Mouse (Mus musculus): Measurements from ENCODE around the gene Adam23. TPM values are rescaled to one million over a fixed set of nuclear protein-coding genes. Genes with fewer than 3 reads are reported as not detected.

Adam23 gene
- polyA plus RNA-seq, 1 experiment from 2014 or later = 3.5 TPM

DNA sequence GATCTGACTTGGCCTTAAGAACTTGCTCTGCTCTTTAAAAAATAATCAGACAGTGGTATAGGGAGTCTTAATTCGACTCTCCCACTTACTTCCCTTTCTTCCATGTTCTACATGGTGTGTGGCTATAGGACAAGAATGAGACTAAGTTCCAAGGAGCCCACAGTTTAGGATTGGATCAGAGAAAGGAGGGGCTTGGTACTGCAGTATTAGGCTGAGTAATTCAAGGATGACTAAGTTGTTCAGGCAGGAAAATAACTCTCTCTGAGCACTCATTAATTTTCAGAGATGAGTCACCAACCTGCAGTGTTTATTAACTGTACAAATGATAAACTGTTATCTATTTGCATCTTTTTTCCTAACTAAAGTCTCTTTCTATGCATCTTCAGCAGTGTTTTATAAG lies 45.3 kb downstream of the Adam23 start:
- Histone ChIP-seq H3K27ac (ENCODE audit: low read length) (no peak overlapping the region), H3K9me3 (ENCODE audit: low read length) (no peaks in the 10 kb centered on the region), H3K4me2 (replicated peaks; ENCODE audit: low read depth, low read length) (no peak overlapping the region), H3K27me3 (replicated peaks; ENCODE audit: insufficient read depth, low read length) (no peaks in the 10 kb centered on the region), H3K4me3 (ENCODE audit: low read depth, low read length) (no peak overlapping the region), H3K9ac (replicated peaks; ENCODE audit: low read depth) (no peak overlapping the region), H3K4me1 (ENCODE audit: insufficient read depth, low read depth, low read length) (no peaks in the 10 kb centered on the region), H3K36me3 (ENCODE audit: insufficient read depth, low read length) (no peaks in the 10 kb centered on the region)
- ATAC-seq = no peak
- TF ChIP-seq CTCF (IDR thresholded peaks at IDR 0.05) (no peak), EP300 (IDR thresholded peaks at IDR 0.05) (no peak)
- 39% methylated on average over 1 of the region's 1 CpGs for WGBS
- DNase-seq (ENCODE audit: low spot score) = no peak

DNA sequence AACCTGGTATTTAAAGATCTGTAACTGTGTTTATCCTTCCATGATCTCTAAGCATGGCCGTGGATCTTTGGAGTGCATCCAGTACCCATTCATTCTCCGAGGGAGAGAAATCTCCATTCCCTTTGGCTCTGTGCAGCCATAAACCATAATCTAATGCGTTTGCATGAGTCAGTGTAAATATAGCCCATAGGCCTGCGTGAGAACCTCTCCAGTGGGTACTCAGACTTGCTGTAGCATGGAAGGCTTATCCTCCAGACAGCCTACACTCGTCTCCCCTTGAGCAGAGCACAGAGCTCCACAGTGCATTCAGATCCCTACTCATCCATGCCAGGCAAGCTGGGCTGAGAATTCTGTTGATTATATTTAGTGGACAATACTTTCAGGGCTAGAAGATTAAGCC lies 47.6 kb downstream of the Adam23 start:
- Histone ChIP-seq H3K4me1 (ENCODE audit: insufficient read depth, low read depth, low read length) (no peaks in the 10 kb centered on the region), H3K27me3 (replicated peaks; ENCODE audit: insufficient read depth, low read length) (no peaks in the 10 kb centered on the region), H3K9me3 (ENCODE audit: low read length) (no peaks in the 10 kb centered on the region), H3K4me3 (ENCODE audit: low read depth, low read length) (no peak overlapping the region), H3K4me2 (replicated peaks; ENCODE audit: low read depth, low read length) (no peak overlapping the region), H3K9ac (replicated peaks; ENCODE audit: low read depth) (no peak overlapping the region), H3K36me3 (ENCODE audit: insufficient read depth, low read length) (no peaks in the 10 kb centered on the region), H3K27ac (ENCODE audit: low read length) (no peak overlapping the region)
- no peak for ATAC-seq
- no peak for TF ChIP-seq CTCF (IDR thresholded peaks at IDR 0.05)
- TF ChIP-seq EP300 (IDR thresholded peaks at IDR 0.05) = no peak
- DNase-seq (ENCODE audit: low spot score) = no peak
- WGBS = 48% methylated on average over 5 of the region's 5 CpGs

DNA sequence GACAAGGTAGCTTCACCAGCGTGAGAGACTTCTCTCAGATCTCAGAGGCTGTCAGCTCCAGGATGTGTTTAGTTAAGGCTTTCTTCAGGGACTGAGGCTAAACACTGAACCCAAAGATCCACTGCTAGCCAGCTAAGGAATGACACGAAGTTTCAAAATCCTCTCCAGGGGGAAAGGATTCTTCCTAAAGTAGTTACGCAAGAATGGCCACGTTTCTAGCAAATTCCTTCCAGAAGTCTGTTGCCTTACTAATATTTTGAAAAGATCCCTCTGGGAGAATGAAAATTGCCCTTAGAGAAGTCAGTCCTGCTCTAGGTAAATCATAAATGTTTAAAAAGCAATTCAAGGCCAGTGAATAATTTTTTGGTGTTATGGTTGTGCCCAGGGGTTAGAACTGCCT lies 61.7 kb downstream of the Adam23 start:
- Histone ChIP-seq H3K27me3 (replicated peaks; ENCODE audit: insufficient read depth, low read length) (no peaks in the 10 kb centered on the region), H3K4me3 (ENCODE audit: low read depth, low read length) (no peak overlapping the region), H3K9ac (replicated peaks; ENCODE audit: low read depth) (no peak overlapping the region), H3K9me3 (ENCODE audit: low read length) (no peaks in the 10 kb centered on the region), H3K36me3 (ENCODE audit: insufficient read depth, low read length) (no peaks in the 10 kb centered on the region), H3K4me2 (replicated peaks; ENCODE audit: low read depth, low read length) (no peak overlapping the region), H3K27ac (ENCODE audit: low read length) (no peak overlapping the region), H3K4me1 (ENCODE audit: insufficient read depth, low read depth, low read length) (no peaks in the 10 kb centered on the region)
- DNase-seq (ENCODE audit: low spot score) (peak; percentile 10), ATAC-seq (no peak)
- 50% methylated on average over 4 of the region's 4 CpGs for WGBS
- TF ChIP-seq CTCF (IDR thresholded peaks at IDR 0.05) (no peak), EP300 (IDR thresholded peaks at IDR 0.05) (no peak)

DNA sequence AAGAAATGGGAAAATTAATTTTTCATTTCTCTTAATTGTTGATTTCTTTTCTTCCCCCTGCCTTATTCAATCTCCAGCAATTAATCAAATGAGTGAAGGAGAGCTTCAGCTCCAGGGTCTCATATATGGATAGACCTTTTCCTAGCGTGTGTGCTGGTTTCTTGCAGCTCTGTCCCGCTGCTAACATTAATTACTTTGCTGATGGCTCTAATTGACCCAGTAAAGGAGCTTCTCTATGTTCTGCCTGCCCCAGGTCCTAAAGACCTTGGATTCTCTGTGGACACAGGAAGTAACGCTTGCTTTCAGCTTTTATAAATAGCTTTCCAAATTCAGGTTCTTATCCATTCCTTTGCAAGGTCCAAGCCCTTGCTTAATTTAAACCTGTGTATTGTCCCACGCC lies 63.1 kb downstream of the Adam23 start:
- DNase-seq (ENCODE audit: low spot score) (no peak), ATAC-seq (no peak)
- no peaks in the 10 kb centered on the region for H3K36me3 ChIP-seq (ENCODE audit: insufficient read depth, low read length)
- no peak for TF ChIP-seq CTCF (IDR thresholded peaks at IDR 0.05)
- no peak for TF ChIP-seq EP300 (IDR thresholded peaks at IDR 0.05)
- no peak overlapping the region for H3K4me3 ChIP-seq (ENCODE audit: low read depth, low read length)
- no peaks in the 10 kb centered on the region for H3K4me1 ChIP-seq (ENCODE audit: insufficient read depth, low read depth, low read length)
- H3K9ac ChIP-seq (replicated peaks; ENCODE audit: low read depth) = no peak overlapping the region
- no peak overlapping the region for H3K27ac ChIP-seq (ENCODE audit: low read length)
- H3K9me3 ChIP-seq (ENCODE audit: low read length) = no peaks in the 10 kb centered on the region
- no peaks in the 10 kb centered on the region for H3K27me3 ChIP-seq (replicated peaks; ENCODE audit: insufficient read depth, low read length)
- H3K4me2 ChIP-seq (replicated peaks; ENCODE audit: low read depth, low read length) = no peak overlapping the region
- WGBS = 50% methylated on average over 4 of the region's 4 CpGs

DNA sequence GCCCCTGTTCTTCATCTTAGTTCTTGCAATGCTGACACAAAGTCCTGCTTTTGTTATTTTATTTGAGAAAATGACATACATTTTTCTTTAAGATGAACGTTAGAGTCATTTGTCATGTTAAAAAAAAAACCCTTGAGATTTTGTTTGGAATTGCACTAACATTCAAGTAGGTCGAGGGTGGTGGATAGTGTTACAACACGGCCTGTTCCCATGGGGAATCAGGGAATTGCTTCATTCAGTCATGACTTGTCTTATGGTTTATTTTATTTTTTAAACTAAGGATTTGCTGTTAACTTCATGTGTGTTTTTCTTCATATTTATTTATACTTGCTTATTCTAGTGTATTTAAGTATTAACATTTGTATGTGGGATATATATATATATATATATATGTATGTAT lies 65.7 kb downstream of the Adam23 start:
- H3K36me3 ChIP-seq (ENCODE audit: insufficient read depth, low read length) = no peaks in the 10 kb centered on the region
- ATAC-seq = no peak
- H3K27me3 ChIP-seq (replicated peaks; ENCODE audit: insufficient read depth, low read length) = no peaks in the 10 kb centered on the region
- no peaks in the 10 kb centered on the region for H3K4me1 ChIP-seq (ENCODE audit: insufficient read depth, low read depth, low read length)
- no peak overlapping the region for H3K9ac ChIP-seq (replicated peaks; ENCODE audit: low read depth)
- 29% methylated on average over 3 of the region's 3 CpGs for WGBS
- no peak for DNase-seq (ENCODE audit: low spot score)
- no peak overlapping the region for H3K4me2 ChIP-seq (replicated peaks; ENCODE audit: low read depth, low read length)
- no peak overlapping the region for H3K4me3 ChIP-seq (ENCODE audit: low read depth, low read length)
- H3K27ac ChIP-seq (ENCODE audit: low read length) = no peak overlapping the region
- H3K9me3 ChIP-seq (ENCODE audit: low read length) = no peaks in the 10 kb centered on the region
- no peak for TF ChIP-seq CTCF (IDR thresholded peaks at IDR 0.05)
- no peak for TF ChIP-seq EP300 (IDR thresholded peaks at IDR 0.05)

DNA sequence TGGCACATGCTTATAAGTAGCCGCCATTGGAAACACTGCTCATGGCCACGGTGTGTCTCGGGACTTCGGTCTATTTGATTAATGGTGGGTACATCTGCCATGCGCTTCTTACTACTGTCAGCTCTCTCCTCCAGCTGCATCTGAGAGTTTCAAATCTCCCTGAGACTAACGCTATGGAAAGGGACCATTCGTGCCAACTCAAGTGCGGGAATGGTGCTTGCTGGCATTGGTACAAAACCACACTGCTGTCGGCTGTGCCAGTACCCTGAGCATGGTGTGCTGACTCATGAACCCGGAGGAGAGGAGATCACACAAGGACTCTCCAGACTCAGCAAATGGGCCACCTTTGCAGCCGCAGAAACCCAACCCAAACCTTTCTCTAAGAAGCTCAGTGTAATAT lies 72.1 kb downstream of the Adam23 start:
- H3K27me3 ChIP-seq (replicated peaks; ENCODE audit: insufficient read depth, low read length) = no peaks in the 10 kb centered on the region
- no peaks in the 10 kb centered on the region for H3K4me1 ChIP-seq (ENCODE audit: insufficient read depth, low read depth, low read length)
- H3K9me3 ChIP-seq (ENCODE audit: low read length) = no peaks in the 10 kb centered on the region
- no peak overlapping the region for H3K27ac ChIP-seq (ENCODE audit: low read length)
- 77% methylated on average over 11 of the region's 11 CpGs for WGBS
- no peaks in the 10 kb centered on the region for H3K36me3 ChIP-seq (ENCODE audit: insufficient read depth, low read length)
- TF ChIP-seq CTCF (IDR thresholded peaks at IDR 0.05) = no peak
- TF ChIP-seq EP300 (IDR thresholded peaks at IDR 0.05) = no peak
- no peak overlapping the region for H3K4me2 ChIP-seq (replicated peaks; ENCODE audit: low read depth, low read length)
- no peak overlapping the region for H3K4me3 ChIP-seq (ENCODE audit: low read depth, low read length)
- H3K9ac ChIP-seq (replicated peaks; ENCODE audit: low read depth) = no peak overlapping the region
- no peak for DNase-seq (ENCODE audit: low spot score)
- ATAC-seq = no peak

DNA sequence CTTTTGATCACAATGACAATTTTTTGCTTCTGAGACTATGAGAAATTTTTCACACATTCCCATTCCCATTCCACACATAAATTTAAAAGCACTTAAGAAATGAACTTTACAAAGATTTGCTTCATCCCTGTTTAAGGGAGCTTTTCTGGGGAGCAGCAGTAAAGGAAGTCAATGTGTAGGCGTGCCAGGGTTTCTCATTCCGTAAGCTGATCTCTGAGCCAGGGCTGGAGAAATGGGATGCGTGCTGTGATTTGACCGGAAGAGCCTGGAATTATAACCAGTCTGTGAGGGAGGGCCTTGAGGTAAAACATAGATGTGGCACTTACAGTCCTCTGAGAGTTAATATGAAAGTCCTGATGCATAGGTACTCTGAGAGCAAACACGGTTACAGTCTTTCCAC lies 73.1 kb downstream of the Adam23 start:
- DNase-seq (ENCODE audit: low spot score) = no peak

More for the DNA sequence above, 73.1 kb downstream of the Adam23 start:
- no peaks in the 10 kb centered on the region for H3K4me1 ChIP-seq (ENCODE audit: insufficient read depth, low read depth, low read length)
- H3K27me3 ChIP-seq (replicated peaks; ENCODE audit: insufficient read depth, low read length) = no peaks in the 10 kb centered on the region
- H3K9ac ChIP-seq (replicated peaks; ENCODE audit: low read depth) = no peak overlapping the region
- H3K9me3 ChIP-seq (ENCODE audit: low read length) = no peaks in the 10 kb centered on the region
- H3K27ac ChIP-seq (ENCODE audit: low read length) = no peak overlapping the region
- TF ChIP-seq EP300 (IDR thresholded peaks at IDR 0.05) (no peak), CTCF (IDR thresholded peaks at IDR 0.05) (no peak)
- no peak for ATAC-seq
- no peak overlapping the region for H3K4me3 ChIP-seq (ENCODE audit: low read depth, low read length)
- no peaks in the 10 kb centered on the region for H3K36me3 ChIP-seq (ENCODE audit: insufficient read depth, low read length)
- no peak overlapping the region for H3K4me2 ChIP-seq (replicated peaks; ENCODE audit: low read depth, low read length)
- 67% methylated on average over 5 of the region's 5 CpGs for WGBS

Measured in lung, postnatal 0 days (tissue).